Mouse (Mus musculus) brain, embryonic 14.5 days (tissue): ENCODE measurements around the gene Dock7.

Experiments used
- CTCF ChIP-seq: fragments of 200-500 bp; IDR thresholded peaks from 2 replicates; pipeline ENCODE4 v1.5.1; 2012; ENCODE audit warnings: inconsistent platforms, mild to moderate bottlenecking, moderate library complexity, borderline replicate concordance; ENCODE audit not compliant: insufficient read depth, insufficient read length; ENCODE audit errors: extremely low read depth
- POLR2A ChIP-seq: fragments of 200-500 bp; IDR thresholded peaks from 2 replicates; pipeline ENCODE4 v1.6.1; 2012; ENCODE audit warnings: mild to moderate bottlenecking, inconsistent platforms, borderline replicate concordance; ENCODE audit not compliant: poor library complexity, insufficient read depth, insufficient read length, severe bottlenecking; ENCODE audit errors: extremely low read depth

- TF ChIP-seq POLR2A (no peak), CTCF (no peak)
These were observed 196.4 kb downstream of the Dock7 start for GRCm38 (mm10) chr4:98924071-98924905.
